Mouse (Mus musculus) midbrain, embryonic 12.5 days (tissue): Measurements from ENCODE around the gene Fgfr4. TPM values are rescaled to one million over a fixed set of nuclear protein-coding genes. Genes with fewer than 3 reads are reported as not detected.

Experiments used
- ATAC-seq: fragments of 200-750 bp; cut with Nextera tagmentation; 2 replicates; pipeline ENCODE4 v1.8.0; 2017; ENCODE audit warnings: low read depth, moderate TSS enrichment, moderate library complexity; ENCODE audit not compliant: low FRiP score
- H3K27ac ChIP-seq: fragments of 300-500 bp; sonication (generic); replicated peaks from 2 replicates; pipeline ENCODE4 v1.5.1; 2016; ENCODE audit warnings: mild to moderate bottlenecking
- H3K27me3 ChIP-seq: fragments of 300-500 bp; sonication (generic); 2 replicates; pipeline ENCODE4 v1.6.1; 2016; ENCODE audit warnings: mild to moderate bottlenecking
- H3K36me3 ChIP-seq: fragments of 300-500 bp; sonication (generic); 2 replicates; pipeline ENCODE4 v1.6.1; 2016
- H3K4me1 ChIP-seq: fragments of 300-500 bp; sonication (generic); 2 replicates; pipeline ENCODE4 v1.6.1; 2016
- H3K4me2 ChIP-seq: fragments of 300-500 bp; sonication (generic); replicated peaks from 2 replicates; pipeline ENCODE4 v1.6.1; 2016; ENCODE audit warnings: mild to moderate bottlenecking, moderate library complexity
- H3K4me3 ChIP-seq: fragments of 300-500 bp; sonication (generic); 2 replicates; pipeline ENCODE4 v1.5.1; 2016; ENCODE audit warnings: mild to moderate bottlenecking
- H3K9ac ChIP-seq: fragments of 300-500 bp; sonication (generic); replicated peaks from 2 replicates; pipeline ENCODE4 v1.6.1; 2016; ENCODE audit warnings: mild to moderate bottlenecking, moderate library complexity
- H3K9me3 ChIP-seq: fragments of 300-500 bp; sonication (generic); 2 replicates; pipeline ENCODE4 v1.6.1; 2016; ENCODE audit warnings: mild to moderate bottlenecking
- WGBS: fragments of 180-500 bp; shearing (Covaris S2); methylation state at CpG from one replicate; pipeline ENCODE4 v1.1.7; 2016; 5-methylcytosine and 5-hydroxymethylcytosine counted together
- polyA plus RNA-seq: library from polyadenylated mRNA; unstranded; fragments of >200 nt; fragmentation: Nextera tagmentation; extraction: Ambion mirVana; gene quantifications from 2 replicates; pipeline ENCODE4 v1.2.1, GENCODE M21; 2016

Fgfr4 gene
- polyA plus RNA-seq, 1 experiment from 2014 or later, result 0.70 TPM

DNA sequence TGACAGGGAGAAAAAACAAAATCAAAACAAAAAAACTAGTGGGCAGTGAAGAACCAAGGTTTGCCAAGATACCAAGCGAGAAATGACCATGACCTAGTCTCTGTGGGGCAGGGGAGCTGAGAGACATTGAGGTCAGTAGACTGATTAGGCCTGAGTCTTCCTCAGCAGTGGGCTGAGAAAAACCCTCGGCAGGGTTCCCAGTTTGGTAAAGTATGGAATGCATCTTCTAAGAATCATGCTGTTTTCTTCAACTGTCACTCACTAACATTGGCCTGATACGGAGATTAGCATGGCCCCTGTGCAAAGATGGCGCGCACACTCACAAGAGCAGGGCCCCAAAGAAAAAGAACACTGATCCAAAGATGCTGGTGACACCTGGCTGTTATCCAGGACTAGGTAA is 1.5 kb downstream of the Fgfr4 start:
- 86% methylated on average over 5 of the region's 5 CpGs for WGBS
- H3K27ac ChIP-seq, result no peak overlapping the region
- H3K36me3 ChIP-seq, result no peaks in the 10 kb centered on the region
- H3K4me3 ChIP-seq, result no peak overlapping the region
- ATAC-seq, result no peak
- H3K4me1 ChIP-seq, result peaks cover 9% of the 10 kb centered on the region
- no peaks in the 10 kb centered on the region for H3K9me3 ChIP-seq
- H3K4me2 ChIP-seq, result no peak overlapping the region
- H3K9ac ChIP-seq, result no peak overlapping the region
- H3K27me3 ChIP-seq, result peaks cover 54% of the 10 kb centered on the region

DNA sequence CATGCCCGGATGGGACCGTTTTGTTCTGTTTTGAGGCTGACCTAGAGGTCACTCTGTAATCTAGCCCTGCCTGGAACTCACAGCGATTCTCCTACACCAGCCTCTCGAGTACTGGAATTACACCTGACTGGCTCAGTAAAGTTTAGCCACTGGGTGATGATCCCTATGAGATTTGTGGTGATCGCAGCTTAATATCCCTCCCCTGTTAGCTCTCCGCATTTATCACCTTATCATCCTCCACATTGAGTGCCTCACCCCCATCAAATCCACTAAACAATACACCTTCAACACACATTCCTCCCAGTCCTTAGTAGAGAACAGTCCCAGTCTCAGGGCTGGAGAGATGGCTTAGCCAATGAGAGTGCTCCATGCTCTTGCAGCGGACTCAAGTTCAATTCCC is 9.9 kb downstream of the Fgfr4 start:
- Histone ChIP-seq H3K9me3 (no peaks in the 10 kb centered on the region), H3K4me3 (no peak overlapping the region), H3K27me3 (no peaks in the 10 kb centered on the region), H3K27ac (no peak overlapping the region), H3K9ac (no peak overlapping the region), H3K4me1 (no peaks in the 10 kb centered on the region), H3K36me3 (no peaks in the 10 kb centered on the region), H3K4me2 (no peak overlapping the region)
- no peak for ATAC-seq
- WGBS, result 65% methylated on average over 7 of the region's 7 CpGs

DNA sequence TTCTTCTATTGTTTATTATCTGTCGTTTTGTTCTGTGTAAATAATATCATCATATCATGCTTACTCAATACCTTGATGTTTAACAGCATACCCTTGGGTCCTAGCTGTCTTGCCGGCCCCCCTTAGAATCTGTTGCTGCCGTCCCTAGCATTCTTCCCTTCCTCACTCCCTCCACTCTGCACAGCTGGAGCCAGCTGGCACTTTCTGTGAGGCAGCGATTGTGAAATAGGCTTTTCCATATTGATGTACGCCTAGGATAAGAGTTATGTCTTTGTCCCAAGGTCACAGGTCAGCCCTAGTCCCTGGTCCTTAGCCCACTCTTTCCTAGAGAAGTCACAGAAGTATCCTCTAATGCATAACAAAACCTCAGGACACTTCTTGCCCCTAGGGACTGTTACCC is 11.1 kb downstream of the Fgfr4 start:
- ATAC-seq, result no peak
- Histone ChIP-seq H3K36me3 (no peaks in the 10 kb centered on the region), H3K4me1 (peaks cover 2% of the 10 kb centered on the region; the same call in 1 of the 2 replicates), H3K27me3 (no peaks in the 10 kb centered on the region), H3K27ac (no peak overlapping the region), H3K9me3 (no peaks in the 10 kb centered on the region), H3K9ac (no peak overlapping the region), H3K4me3 (no peak overlapping the region), H3K4me2 (no peak overlapping the region)
- WGBS, result 57% methylated on average over 5 of the region's 5 CpGs

DNA sequence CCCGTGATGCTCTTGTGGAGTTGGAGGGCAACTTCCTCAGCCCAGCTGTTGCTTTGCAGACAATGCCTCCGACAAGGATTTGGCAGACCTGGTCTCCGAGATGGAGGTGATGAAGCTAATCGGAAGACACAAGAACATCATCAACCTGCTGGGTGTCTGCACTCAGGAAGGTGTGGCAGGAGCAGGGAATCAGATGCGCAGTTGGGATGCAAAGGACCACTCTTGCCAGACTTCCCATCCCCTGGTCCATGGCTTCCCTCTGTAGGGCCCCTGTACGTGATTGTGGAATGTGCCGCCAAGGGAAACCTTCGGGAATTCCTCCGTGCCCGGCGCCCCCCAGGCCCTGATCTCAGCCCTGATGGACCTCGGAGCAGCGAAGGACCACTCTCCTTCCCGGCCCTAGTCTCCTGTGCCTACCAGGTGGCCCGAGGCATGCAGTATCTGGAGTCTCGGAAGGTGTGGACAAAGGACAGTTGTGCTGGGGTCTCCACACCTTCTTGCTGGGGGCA is 13.4 kb downstream of the Fgfr4 start:
- WGBS, result 91% methylated on average over 16 of the region's 16 CpGs
- H3K27me3 ChIP-seq, result no peaks in the 10 kb centered on the region
- no peaks in the 10 kb centered on the region for H3K36me3 ChIP-seq

DNA sequence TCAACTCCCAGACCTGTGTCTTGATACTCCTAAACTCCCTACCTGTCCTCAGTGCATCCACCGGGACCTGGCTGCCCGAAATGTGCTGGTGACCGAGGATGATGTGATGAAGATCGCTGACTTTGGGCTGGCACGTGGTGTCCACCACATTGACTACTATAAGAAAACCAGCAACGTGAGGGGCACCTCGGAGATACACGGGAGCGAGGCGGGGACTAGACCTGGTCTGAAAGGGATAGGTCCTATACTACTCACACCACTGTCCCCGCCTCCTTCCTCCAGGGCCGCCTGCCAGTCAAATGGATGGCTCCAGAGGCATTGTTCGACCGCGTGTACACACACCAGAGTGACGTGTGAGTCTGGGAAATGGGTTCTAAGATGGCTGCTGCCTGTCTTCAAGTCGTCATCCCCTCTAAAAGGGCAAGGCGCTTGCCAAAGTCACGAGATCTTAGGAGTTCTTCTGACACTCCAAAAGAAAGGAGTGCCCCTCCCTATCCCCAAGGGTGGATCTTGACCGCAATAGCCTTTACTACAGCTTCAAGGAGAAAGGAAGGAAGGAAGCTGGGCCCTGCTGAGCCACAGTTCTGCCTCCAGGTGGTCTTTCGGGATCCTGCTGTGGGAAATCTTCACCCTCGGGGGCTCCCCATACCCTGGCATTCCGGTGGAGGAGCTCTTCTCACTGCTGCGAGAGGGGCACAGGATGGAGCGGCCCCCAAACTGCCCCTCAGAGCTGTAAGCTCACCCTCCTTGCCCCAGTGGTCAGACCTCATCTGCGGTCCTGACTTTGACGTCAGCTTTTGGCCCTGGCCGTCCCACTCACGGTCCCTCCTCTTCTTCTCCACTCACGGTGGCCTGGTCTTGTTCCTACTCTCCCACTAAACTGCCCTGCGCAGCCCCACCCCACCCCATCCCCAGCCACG is 14.6 kb downstream of the Fgfr4 start:
- H3K4me2 ChIP-seq, result no peak overlapping the region
- H3K9ac ChIP-seq, result no peak overlapping the region
- H3K27ac ChIP-seq, result no peak overlapping the region
- H3K36me3 ChIP-seq, result no peaks in the 10 kb centered on the region
- 89% methylated on average over 32 of the region's 32 CpGs for WGBS
- ATAC-seq, result no peak
- H3K4me1 ChIP-seq, result peaks cover 22% of the 10 kb centered on the region
- no peaks in the 10 kb centered on the region for H3K9me3 ChIP-seq
- H3K4me3 ChIP-seq, result no peak overlapping the region
- H3K27me3 ChIP-seq, result no peaks in the 10 kb centered on the region

More for the DNA sequence above, 13.4 kb downstream of the Fgfr4 start:
- Histone ChIP-seq H3K27ac (no peak overlapping the region), H3K4me3 (no peak overlapping the region), H3K9ac (no peak overlapping the region), H3K4me2 (no peak overlapping the region), H3K9me3 (no peaks in the 10 kb centered on the region), H3K4me1 (peaks cover 11% of the 10 kb centered on the region; the same call in 1 of the 2 replicates)
- no peak for ATAC-seq

DNA sequence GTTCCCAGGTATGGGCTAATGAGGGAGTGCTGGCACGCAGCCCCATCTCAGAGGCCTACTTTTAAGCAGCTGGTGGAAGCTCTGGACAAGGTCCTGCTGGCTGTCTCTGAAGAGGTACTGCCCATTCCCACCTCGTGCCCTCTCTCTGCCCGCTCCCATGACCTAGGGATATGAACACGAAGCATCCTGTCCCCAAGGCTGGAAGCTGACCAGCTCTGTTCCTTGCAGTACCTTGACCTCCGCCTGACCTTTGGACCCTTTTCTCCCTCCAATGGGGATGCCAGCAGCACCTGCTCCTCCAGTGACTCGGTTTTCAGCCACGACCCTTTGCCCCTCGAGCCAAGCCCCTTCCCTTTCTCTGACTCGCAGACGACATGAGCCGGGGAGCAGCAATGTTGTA is 15.4 kb downstream of the Fgfr4 start:
- H3K36me3 ChIP-seq, result no peaks in the 10 kb centered on the region
- no peak for ATAC-seq
- WGBS, result 82% methylated on average over 11 of the region's 11 CpGs
- H3K9ac ChIP-seq, result no peak overlapping the region
- no peaks in the 10 kb centered on the region for H3K27me3 ChIP-seq
- no peak overlapping the region for H3K4me3 ChIP-seq
- H3K4me2 ChIP-seq, result no peak overlapping the region
- no peaks in the 10 kb centered on the region for H3K9me3 ChIP-seq
- no peak overlapping the region for H3K27ac ChIP-seq
- H3K4me1 ChIP-seq, result peaks cover 25% of the 10 kb centered on the region

DNA sequence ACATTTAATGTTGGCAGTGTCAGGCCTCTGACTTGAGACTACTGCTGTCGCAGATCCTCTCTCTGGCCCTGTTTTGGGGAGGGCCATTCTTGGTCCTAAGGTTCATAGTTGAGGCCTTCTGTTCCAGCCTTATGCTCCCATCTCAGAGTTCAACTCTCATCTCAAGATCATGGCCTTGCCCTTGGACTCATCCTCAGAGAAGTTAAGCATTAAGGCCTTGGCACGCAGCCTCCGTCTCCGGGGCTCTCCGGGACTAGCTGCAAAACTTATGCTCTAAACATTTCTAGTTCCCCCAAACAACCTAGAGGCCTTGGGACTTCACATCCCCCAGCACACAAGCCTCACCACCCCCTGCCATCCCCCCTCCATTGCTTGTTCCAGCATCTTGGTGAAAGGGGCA is 15.8 kb downstream of the Fgfr4 start:
- Histone ChIP-seq H3K4me2 (no peak overlapping the region), H3K9ac (no peak overlapping the region), H3K27me3 (no peaks in the 10 kb centered on the region), H3K27ac (0 out of 2 replicates have a peak overlapping the region, but pooled peaks have one; percentile 27), H3K36me3 (no peaks in the 10 kb centered on the region), H3K4me3 (no peak overlapping the region), H3K9me3 (no peaks in the 10 kb centered on the region), H3K4me1 (peaks cover 25% of the 10 kb centered on the region)
- WGBS, result 98% methylated on average over 5 of the region's 5 CpGs
- no peak for ATAC-seq

DNA sequence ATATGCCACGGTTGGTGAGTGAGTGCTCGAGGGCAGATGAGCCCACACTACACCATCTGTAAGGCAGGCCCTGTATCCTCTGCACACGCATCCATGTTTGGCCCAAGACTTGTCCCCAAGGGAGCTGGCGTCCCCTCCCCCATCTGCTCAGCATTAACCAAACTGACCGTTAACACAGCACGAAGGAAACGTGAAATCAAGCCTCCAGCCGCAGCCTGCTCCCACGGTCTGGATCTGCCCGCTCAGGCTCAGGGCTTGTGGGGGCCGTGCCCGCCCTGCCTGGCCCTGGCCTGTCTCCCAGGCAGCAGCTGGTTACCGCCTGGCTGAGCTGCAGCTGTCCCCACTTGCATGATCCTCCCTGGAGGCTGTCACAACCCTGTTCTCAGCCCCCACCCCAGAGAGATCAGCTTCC is 16.5 kb downstream of the Fgfr4 start:
- ATAC-seq, result peak; percentile 67
- Histone ChIP-seq H3K27me3 (no peaks in the 10 kb centered on the region), H3K4me2 (no peak overlapping the region), H3K9ac (no peak overlapping the region), H3K4me3 (no peak overlapping the region), H3K36me3 (no peaks in the 10 kb centered on the region), H3K4me1 (peaks cover 25% of the 10 kb centered on the region), H3K27ac (peak overlapping the region; percentile 27; the same call in 1 of the 2 replicates), H3K9me3 (no peaks in the 10 kb centered on the region)
- 50% methylated on average over 13 of the region's 13 CpGs for WGBS

DNA sequence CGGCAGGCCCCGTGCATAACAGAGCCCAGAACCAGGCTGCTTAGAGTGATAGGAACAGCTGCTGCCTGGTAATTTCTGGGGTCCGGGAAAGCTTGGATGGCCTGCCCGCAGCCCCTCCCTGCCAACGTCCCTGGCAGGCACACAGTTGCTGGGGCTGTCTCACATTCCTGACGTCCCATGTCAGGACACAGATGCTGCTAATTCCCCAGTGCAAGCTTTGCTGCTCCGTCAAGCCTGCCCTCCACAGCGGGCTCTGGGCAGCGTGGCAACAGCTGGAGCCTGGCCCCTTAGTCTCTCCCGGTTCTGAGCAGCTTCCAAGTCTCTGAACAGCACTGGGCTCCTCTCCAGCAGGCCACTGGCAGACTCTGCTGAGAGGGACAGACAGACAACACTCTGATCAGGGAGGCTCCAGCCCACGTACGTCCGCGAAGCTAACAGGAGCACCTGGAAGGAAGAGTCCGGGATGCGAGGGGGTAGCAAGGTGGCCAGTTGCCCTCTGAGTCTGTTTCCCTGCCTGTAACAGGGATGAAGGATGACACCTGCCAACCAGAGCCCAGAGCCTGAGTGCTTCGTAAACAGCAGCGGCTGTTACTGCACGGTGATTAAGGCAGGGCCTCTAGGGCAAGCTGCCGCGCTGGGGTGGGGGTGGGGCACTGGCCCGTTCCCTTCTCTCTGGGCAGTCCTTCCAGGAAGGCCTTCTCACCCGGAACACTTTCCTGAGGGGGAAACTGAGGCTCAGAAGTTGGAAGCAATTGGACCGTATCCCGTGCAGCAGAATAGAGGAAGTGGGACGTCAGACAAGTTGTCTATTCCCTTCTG is 19.3 kb downstream of the Fgfr4 start:
- Histone ChIP-seq H3K27me3 (no peaks in the 10 kb centered on the region), H3K9me3 (no peaks in the 10 kb centered on the region), H3K4me1 (peaks cover 25% of the 10 kb centered on the region), H3K36me3 (no peaks in the 10 kb centered on the region), H3K9ac (peak overlapping the region; percentile 39), H3K27ac (peak overlapping the region; percentile 82), H3K4me3 (peak overlapping the region; percentile 9; the same call in 1 of the 2 replicates), H3K4me2 (peak overlapping the region; percentile 37)
- WGBS, result 17% methylated on average over 26 of the region's 26 CpGs
- ATAC-seq, result peak; percentile 69

DNA sequence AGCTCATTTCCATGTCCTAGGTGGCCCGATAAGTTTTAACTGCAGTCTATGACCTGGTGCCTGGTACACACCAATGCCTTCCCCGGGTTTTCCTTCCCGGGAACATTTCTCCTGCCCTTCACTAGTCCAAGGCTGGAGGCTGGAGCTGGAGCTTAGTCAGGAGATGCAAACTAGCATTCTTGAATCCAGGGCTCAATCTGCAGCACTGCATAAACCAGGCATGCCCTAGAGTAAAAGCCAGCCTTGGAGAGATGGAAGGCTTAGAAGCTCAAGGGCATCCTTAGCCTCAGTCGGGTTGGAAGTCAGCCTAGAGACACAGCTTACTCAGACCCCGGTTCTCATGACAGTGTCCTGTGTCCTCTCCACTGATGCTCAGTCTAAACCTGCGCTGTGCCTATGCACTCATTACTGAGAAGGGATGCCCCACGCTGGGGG is 19.9 kb downstream of the Fgfr4 start:
- ATAC-seq, result 0 out of 2 replicates have a peak, but pooled peaks have one; percentile 5
- no peak overlapping the region for H3K9ac ChIP-seq
- peak overlapping the region; percentile 82; the same call in 1 of the 2 replicates for H3K27ac ChIP-seq
- no peaks in the 10 kb centered on the region for H3K27me3 ChIP-seq
- no peaks in the 10 kb centered on the region for H3K9me3 ChIP-seq
- H3K36me3 ChIP-seq, result no peaks in the 10 kb centered on the region
- H3K4me2 ChIP-seq, result peak overlapping the region; percentile 37
- peaks cover 25% of the 10 kb centered on the region for H3K4me1 ChIP-seq
- 42% methylated on average over 7 of the region's 7 CpGs for WGBS
- no peak overlapping the region for H3K4me3 ChIP-seq

DNA sequence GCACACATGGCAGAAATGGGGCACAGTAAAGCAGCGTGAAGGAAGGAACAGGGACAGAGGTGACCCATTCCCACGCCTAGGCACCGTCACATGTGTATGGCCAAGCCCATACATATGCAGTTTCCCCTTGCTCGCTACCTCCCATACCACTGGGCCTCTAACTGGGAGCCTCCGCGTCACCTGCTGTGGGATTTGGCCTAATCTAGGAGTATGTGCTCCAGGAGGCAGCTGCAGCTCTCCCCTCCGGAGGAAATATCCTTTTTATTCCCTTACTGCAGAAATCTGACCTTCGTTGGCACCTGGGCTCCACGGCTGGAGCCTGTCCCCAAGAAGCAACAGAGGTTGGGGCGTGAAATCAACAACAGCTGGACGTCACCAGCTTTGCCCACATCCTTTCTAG is 21.9 kb downstream of the Fgfr4 start:
- no peaks in the 10 kb centered on the region for H3K9me3 ChIP-seq
- no peaks in the 10 kb centered on the region for H3K36me3 ChIP-seq
- ATAC-seq, result no peak
- H3K27ac ChIP-seq, result no peak overlapping the region
- no peak overlapping the region for H3K4me3 ChIP-seq
- peaks cover 15% of the 10 kb centered on the region for H3K4me1 ChIP-seq
- 70% methylated on average over 11 of the region's 11 CpGs for WGBS
- no peak overlapping the region for H3K9ac ChIP-seq
- H3K4me2 ChIP-seq, result no peak overlapping the region
- H3K27me3 ChIP-seq, result no peaks in the 10 kb centered on the region

DNA sequence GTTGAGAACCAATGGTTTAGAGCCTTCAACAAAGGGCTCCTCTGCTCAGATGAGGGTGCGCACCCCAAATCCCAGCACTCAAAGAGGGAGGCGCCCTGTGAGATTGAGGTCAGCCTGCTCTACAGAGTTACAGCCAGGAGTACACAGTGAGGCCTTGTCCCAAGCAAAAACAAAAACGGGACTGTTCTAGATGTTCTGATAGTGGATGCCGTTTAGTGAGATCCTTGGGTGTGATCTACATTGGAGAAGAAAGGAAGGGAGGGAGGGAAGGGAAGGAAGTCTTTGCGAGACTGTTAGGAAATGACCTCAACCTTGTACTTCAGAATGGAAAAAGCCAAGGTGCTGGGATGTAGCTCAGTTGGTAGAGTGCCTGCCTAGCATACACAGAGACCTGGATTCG is 23.8 kb downstream of the Fgfr4 start:
- H3K36me3 ChIP-seq, result no peaks in the 10 kb centered on the region
- H3K4me2 ChIP-seq, result no peak overlapping the region
- no peak overlapping the region for H3K27ac ChIP-seq
- no peaks in the 10 kb centered on the region for H3K27me3 ChIP-seq
- peaks cover 11% of the 10 kb centered on the region for H3K4me1 ChIP-seq
- no peak overlapping the region for H3K4me3 ChIP-seq
- WGBS, result 94% methylated on average over 6 of the region's 6 CpGs
- no peak for ATAC-seq
- H3K9me3 ChIP-seq, result no peaks in the 10 kb centered on the region
- H3K9ac ChIP-seq, result no peak overlapping the region
